Mouse (Mus musculus) small intestine, adult 2 months (tissue): ENCODE results near the gene Cacnb2.

Experiments used
- CTCF ChIP-seq: fragments of 200-500 bp; IDR thresholded peaks from 2 replicates; pipeline ENCODE4 v1.5.1; 2012; ENCODE audit warnings: low read depth, mild to moderate bottlenecking, control low read depth, inconsistent platforms, low read length, moderate library complexity, mixed read lengths; ENCODE audit not compliant: insufficient replicate concordance, insufficient read length; ENCODE audit errors: extremely low read depth
- POLR2A ChIP-seq: fragments of 200-500 bp; IDR thresholded peaks from 2 replicates; pipeline ENCODE4 v1.6.1; 2012; ENCODE audit warnings: low read depth, mild to moderate bottlenecking, control low read depth, inconsistent platforms, low read length, moderate library complexity

DNA sequence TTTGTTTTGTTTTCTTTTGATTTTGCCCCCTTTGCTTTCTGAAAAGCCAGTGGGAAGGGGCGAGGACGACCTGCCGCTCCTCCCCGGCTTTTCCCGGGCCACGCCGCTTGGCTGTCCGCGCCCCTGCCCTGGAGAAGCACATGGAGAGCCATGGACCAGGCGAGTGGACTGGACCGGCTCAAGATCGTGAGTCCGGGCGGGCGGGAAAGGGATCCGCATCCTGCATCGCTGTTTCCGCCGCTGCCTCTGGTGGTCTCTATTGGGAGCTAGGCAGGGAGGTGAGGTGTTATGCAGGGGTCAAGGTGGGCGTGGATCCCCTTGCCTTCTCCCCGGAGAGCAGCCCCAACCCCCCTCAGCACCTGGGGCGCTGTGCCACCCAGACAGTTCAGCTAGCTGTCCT, 1.9 kb downstream of the Cacnb2 start:
- TF ChIP-seq CTCF = no peak
- no peak for TF ChIP-seq POLR2A
